Mouse (Mus musculus) thymus, adult 2 months (tissue): ENCODE data around the gene Irak3.

Experiments
- CTCF ChIP-seq: fragments of 200-500 bp; IDR thresholded peaks from 2 replicates; pipeline ENCODE4 v1.5.1; 2012; ENCODE audit warnings: mild to moderate bottlenecking, control low read depth, low read length, moderate library complexity, borderline replicate concordance; ENCODE audit not compliant: control insufficient read depth, poor library complexity, insufficient read depth; ENCODE audit errors: extremely low read depth
- POLR2A ChIP-seq: fragments of 200-500 bp; IDR thresholded peaks from 2 replicates; pipeline ENCODE4 v1.6.1; 2012; ENCODE audit warnings: mild to moderate bottlenecking, low read length, control low read depth, moderate library complexity; ENCODE audit not compliant: control insufficient read depth, poor library complexity, insufficient read depth; ENCODE audit errors: extremely low read depth

DNA sequence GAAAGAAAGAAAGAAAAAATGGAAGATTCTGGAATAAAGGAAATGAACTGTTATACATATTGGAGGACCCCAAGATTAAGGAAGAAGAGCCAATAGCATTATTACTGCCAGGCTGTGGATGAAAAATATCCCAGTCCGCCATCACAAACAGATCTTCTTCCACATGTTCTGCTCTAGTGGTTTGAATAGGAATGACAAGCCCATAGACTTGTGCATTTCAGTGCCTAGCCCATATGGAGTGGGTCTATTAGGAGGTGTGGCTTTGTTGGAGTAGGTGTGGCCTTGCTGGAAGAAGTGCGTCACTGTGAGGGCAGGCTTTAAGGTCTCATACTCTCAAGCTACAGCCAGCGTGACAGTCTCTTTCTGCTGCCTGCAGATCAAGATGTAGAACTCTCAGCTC lies 78.2 kb downstream of the Irak3 start:
- no peak for TF ChIP-seq POLR2A
- no peak for TF ChIP-seq CTCF
